Mouse (Mus musculus): ENCODE data around the gene BC024978.

DNA sequence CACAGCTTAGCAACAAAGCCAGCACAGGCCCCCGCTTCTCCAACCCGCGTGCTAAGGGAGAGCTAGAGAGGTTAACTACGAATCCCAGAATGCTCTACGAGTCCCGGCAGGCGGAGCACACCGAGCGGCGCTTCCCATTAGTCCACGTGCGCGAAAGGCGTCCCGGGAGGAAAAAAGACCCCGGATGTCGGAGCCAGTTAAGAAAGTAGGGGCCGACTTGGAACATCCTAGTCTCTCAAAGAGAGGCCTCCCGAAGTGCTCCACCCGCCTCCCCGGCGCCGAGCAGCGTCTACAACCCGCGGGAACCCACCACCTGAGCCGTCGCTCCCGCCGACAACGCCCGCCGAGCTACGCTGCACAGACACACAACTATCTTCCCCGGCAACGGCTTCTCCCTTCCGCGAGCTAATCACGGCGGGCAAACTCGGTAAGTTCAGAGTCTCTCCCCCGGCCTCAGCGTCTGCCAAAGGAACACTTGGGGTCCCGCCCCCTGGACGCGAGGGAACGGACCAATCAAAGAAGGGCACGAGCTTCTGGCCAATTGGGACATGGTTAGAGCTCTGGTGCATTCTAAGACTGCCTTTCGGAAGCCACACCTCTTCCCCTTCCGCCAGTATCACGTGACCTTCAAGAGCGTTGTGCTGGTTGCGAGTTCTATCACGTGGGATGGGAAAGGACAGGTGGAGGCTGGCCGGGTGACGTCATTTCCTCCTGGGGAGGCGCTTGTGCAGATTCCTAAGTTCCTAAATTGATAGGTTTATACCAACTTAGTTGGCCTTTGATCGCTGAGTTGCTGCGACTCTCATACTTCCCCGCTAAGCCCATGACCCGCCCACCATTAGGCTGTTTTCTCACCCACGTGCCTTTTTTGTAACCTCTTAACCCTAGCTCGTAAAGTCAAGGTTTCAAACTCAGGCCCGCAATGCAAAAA lies at the start of gene BC024978, which contains the start of gene Snrpa:
- TF ChIP-seq CTCF (IDR thresholded peaks at IDR 0.05; ENCODE audit: low read depth) (no peak), EP300 (IDR thresholded peaks at IDR 0.05; ENCODE audit: low read depth) (no peak)
